Mouse (Mus musculus): Measurements from ENCODE around the gene Myo1g. TPM values are rescaled to one million over a fixed set of nuclear protein-coding genes. Genes with fewer than 3 reads are reported as not detected.

Myo1g gene
- polyA plus RNA-seq, 1 experiment from 2014 or later, result 0.53 TPM

- no peak overlapping the region for H3K27ac ChIP-seq (ENCODE audit: low read length)
- no peaks in the 10 kb centered on the region for H3K9me3 ChIP-seq (replicated peaks; ENCODE audit: control insufficient read depth, low read length, poor library complexity, severe bottlenecking)
- no peaks in the 10 kb centered on the region for H3K4me1 ChIP-seq (ENCODE audit: control insufficient read depth, insufficient read depth, low read length)
- no peaks in the 10 kb centered on the region for H3K36me3 ChIP-seq (ENCODE audit: control insufficient read depth, insufficient read depth, low read length)
- 80% methylated on average over 6 of the region's 6 CpGs for WGBS
- H3K4me2 ChIP-seq (ENCODE audit: low read length), result no peak overlapping the region
- no peak overlapping the region for H3K9ac ChIP-seq (ENCODE audit: low read depth, low read length)
- no peak for ATAC-seq
- H3K4me3 ChIP-seq (ENCODE audit: low read depth, low read length), result no peak overlapping the region
- H3K27me3 ChIP-seq (ENCODE audit: control insufficient read depth, insufficient read depth, low read depth, low read length), result no peaks in the 10 kb centered on the region
Observed at GRCm38 (mm10) chr11:6504689-6505088, 16.1 kb downstream of the Myo1g start.

DNA sequence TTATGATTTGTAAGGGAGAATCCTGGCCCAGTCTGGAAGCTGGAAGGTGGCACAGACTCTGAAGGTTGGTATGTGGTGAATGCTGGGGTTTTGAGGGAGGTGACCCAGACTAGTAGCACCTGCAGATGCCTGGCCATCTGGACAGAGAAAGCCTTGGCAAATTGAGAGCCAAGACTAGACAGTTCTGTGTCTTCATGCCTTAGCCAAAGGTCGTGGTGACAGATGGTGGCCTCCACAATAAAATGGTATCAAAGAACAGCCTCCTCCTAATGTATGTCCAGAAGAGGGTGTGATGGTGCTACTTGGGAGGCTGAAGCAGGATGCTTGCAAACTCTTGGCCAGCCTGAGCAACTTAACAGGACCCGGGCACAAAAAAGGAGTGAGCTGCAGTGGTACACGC, 16.5 kb downstream of the Myo1g start:
- H3K36me3 ChIP-seq (ENCODE audit: control insufficient read depth, insufficient read depth, low read length), result no peaks in the 10 kb centered on the region
- H3K4me3 ChIP-seq (ENCODE audit: low read depth, low read length), result no peak overlapping the region
- H3K9me3 ChIP-seq (replicated peaks; ENCODE audit: control insufficient read depth, low read length, poor library complexity, severe bottlenecking), result no peaks in the 10 kb centered on the region
- H3K4me1 ChIP-seq (ENCODE audit: control insufficient read depth, insufficient read depth, low read length), result no peaks in the 10 kb centered on the region
- H3K9ac ChIP-seq (ENCODE audit: low read depth, low read length), result no peak overlapping the region
- no peak for ATAC-seq
- no peaks in the 10 kb centered on the region for H3K27me3 ChIP-seq (ENCODE audit: control insufficient read depth, insufficient read depth, low read depth, low read length)
- H3K4me2 ChIP-seq (ENCODE audit: low read length), result no peak overlapping the region
- H3K27ac ChIP-seq (ENCODE audit: low read length), result no peak overlapping the region
- 86% methylated on average over 3 of the region's 3 CpGs for WGBS

- H3K4me2 ChIP-seq (ENCODE audit: low read length), result no peak overlapping the region
- no peaks in the 10 kb centered on the region for H3K4me1 ChIP-seq (ENCODE audit: control insufficient read depth, insufficient read depth, low read length)
- WGBS, result 94% methylated on average over 2 of the region's 2 CpGs
- H3K9me3 ChIP-seq (replicated peaks; ENCODE audit: control insufficient read depth, low read length, poor library complexity, severe bottlenecking), result no peaks in the 10 kb centered on the region
- H3K36me3 ChIP-seq (ENCODE audit: control insufficient read depth, insufficient read depth, low read length), result no peaks in the 10 kb centered on the region
- H3K27ac ChIP-seq (ENCODE audit: low read length), result no peak overlapping the region
- no peak for ATAC-seq
- no peak overlapping the region for H3K4me3 ChIP-seq (ENCODE audit: low read depth, low read length)
- H3K27me3 ChIP-seq (ENCODE audit: control insufficient read depth, insufficient read depth, low read depth, low read length), result no peaks in the 10 kb centered on the region
- H3K9ac ChIP-seq (ENCODE audit: low read depth, low read length), result no peak overlapping the region
Observed at GRCm38 (mm10) chr11:6502506-6502905, 18.3 kb downstream of the Myo1g start.

DNA sequence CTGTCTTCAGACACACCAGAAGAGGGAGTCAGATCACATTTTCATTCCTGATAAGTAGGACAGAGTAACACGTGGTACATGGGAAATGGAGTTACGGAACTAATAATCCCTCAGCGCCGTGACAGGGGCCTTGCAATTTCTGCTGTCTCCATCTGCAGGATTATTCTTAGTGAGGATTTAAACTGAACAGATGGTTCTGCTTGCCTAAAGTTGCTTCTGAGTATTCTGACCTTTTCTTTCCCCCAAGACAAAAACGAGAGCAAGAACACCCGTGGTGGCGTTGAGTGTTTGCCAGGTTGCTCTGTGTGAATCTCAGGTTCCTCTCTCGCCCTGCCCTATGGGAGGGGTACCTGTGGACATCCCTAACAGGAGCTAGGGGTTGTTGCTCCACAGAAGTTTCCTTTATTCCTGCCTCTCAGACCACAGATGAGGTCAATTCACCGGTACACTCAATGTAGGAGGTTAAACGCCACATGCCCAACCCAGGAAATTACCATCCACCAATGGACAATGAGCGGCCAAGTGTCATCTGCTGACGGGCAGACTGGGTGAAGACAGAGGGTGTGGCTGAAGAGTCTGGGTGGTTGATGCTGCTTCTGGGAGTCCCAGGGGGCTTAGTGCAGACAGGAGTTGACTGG, 23.3 kb downstream of the Myo1g start:
- Histone ChIP-seq H3K9ac (ENCODE audit: low read depth, low read length) (no peak overlapping the region), H3K27ac (ENCODE audit: low read length) (no peak overlapping the region), H3K4me3 (ENCODE audit: low read depth, low read length) (no peak overlapping the region), H3K4me1 (ENCODE audit: control insufficient read depth, insufficient read depth, low read length) (no peaks in the 10 kb centered on the region), H3K4me2 (ENCODE audit: low read length) (no peak overlapping the region), H3K9me3 (replicated peaks; ENCODE audit: control insufficient read depth, low read length, poor library complexity, severe bottlenecking) (no peaks in the 10 kb centered on the region), H3K36me3 (ENCODE audit: control insufficient read depth, insufficient read depth, low read length) (no peaks in the 10 kb centered on the region), H3K27me3 (ENCODE audit: control insufficient read depth, insufficient read depth, low read depth, low read length) (no peaks in the 10 kb centered on the region)
- ATAC-seq, result no peak
- 82% methylated on average over 12 of the region's 12 CpGs for WGBS

DNA sequence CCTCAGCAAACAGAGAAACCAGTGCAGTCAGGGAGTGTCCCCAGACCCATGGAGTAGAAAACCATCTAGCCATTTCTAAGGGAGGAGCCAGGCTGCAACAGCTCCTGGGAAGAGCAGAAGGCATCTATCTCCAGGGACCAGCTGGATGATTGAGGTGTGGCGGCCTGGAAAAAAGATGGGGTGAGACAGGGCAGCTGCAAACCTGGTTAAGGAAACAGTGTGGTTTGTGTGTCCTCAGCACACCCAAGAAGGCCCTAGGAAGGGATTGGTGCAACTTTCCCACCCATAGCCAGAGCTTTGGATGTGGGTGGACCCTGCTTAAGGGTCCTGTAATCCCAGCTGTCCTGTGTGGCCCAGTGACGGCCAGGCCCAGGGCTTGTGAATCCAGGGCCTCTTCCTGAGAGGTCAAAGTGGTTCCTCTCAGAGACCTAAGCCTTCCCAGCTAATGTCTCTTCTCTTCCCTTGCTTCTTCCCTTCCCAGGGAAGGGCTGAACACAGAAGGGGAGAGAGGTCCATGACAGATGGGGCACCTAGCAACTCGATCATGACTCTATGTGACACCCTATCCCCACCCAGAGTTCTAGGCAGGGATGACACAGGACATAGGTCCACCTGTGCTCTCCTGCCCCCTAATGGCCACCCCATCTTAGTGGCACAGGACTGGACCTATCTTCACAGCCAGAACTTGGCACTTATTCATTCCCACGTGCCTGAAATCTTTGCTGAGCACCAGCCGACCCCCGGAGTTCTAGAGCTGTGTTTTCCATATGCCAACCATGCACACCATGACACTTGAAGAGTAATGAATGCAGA, 30.9 kb downstream of the Myo1g start:
- no peaks in the 10 kb centered on the region for H3K27me3 ChIP-seq (ENCODE audit: control insufficient read depth, insufficient read depth, low read depth, low read length)
- no peaks in the 10 kb centered on the region for H3K4me1 ChIP-seq (ENCODE audit: control insufficient read depth, insufficient read depth, low read length)
- 66% methylated on average over 6 of the region's 6 CpGs for WGBS
- H3K36me3 ChIP-seq (ENCODE audit: control insufficient read depth, insufficient read depth, low read length), result no peaks in the 10 kb centered on the region
- no peak overlapping the region for H3K4me3 ChIP-seq (ENCODE audit: low read depth, low read length)
- no peak overlapping the region for H3K4me2 ChIP-seq (ENCODE audit: low read length)
- no peak overlapping the region for H3K27ac ChIP-seq (ENCODE audit: low read length)
- no peaks in the 10 kb centered on the region for H3K9me3 ChIP-seq (replicated peaks; ENCODE audit: control insufficient read depth, low read length, poor library complexity, severe bottlenecking)
- ATAC-seq, result no peak
- H3K9ac ChIP-seq (ENCODE audit: low read depth, low read length), result no peak overlapping the region

DNA sequence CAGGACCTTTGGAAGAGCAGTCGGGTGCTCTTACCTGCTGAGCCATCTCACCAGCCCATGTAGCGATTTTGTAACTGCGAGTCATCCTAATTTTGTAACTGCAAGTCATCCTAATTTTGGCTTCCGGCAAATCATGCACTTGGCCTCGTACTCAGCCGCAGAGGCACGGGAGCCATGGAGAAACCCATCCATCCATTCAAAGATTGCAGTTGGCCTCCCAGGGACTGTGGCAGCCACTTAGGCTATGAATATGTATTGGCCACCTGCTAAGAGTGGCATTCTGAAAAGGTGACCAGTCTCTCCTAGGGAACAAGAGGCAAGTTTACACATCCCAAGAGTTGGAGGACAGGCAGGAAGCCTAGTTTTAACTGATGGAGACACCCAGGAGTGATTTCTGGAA, 31.5 kb downstream of the Myo1g start:
- Histone ChIP-seq H3K27ac (ENCODE audit: low read length) (no peak overlapping the region), H3K27me3 (ENCODE audit: control insufficient read depth, insufficient read depth, low read depth, low read length) (no peaks in the 10 kb centered on the region), H3K4me3 (ENCODE audit: low read depth, low read length) (no peak overlapping the region), H3K9ac (ENCODE audit: low read depth, low read length) (no peak overlapping the region), H3K36me3 (ENCODE audit: control insufficient read depth, insufficient read depth, low read length) (no peaks in the 10 kb centered on the region), H3K4me1 (ENCODE audit: control insufficient read depth, insufficient read depth, low read length) (no peaks in the 10 kb centered on the region), H3K9me3 (replicated peaks; ENCODE audit: control insufficient read depth, low read length, poor library complexity, severe bottlenecking) (no peaks in the 10 kb centered on the region), H3K4me2 (ENCODE audit: low read length) (no peak overlapping the region)
- WGBS, result 64% methylated on average over 7 of the region's 7 CpGs
- no peak for ATAC-seq

DNA sequence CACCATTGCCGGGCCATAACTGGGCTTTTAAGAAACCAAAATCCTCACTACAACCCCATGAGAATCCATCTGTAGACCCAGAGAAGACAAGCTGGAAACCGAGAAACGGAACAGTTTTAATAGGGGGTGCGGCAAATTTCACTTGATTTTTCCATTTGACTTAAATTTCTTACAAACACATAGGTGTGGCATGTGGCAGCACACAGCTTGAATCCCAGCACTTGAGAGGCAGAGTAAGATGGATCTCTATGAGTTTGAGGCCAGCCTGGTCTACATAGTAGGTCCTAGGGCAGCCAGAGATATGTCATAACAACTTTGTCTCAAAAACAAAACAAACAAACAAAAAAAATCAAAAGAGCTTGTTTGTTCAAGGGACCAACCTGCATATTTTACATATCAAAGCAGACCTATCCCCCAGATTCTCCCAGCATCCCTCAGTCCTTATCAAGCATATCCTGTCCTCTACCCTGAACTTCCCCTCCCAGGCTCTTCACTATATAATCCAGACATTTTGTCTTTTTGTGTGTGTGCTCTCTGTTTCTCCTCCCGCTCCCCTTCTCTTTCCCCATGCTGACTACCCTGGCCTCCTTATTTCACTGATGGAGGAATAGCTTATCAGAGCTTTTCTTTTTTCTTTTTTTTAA, 32.6 kb downstream of the Myo1g start:
- H3K36me3 ChIP-seq (ENCODE audit: control insufficient read depth, insufficient read depth, low read length), result no peaks in the 10 kb centered on the region
- H3K4me2 ChIP-seq (ENCODE audit: low read length), result no peak overlapping the region
- H3K9ac ChIP-seq (ENCODE audit: low read depth, low read length), result no peak overlapping the region
- no peaks in the 10 kb centered on the region for H3K27me3 ChIP-seq (ENCODE audit: control insufficient read depth, insufficient read depth, low read depth, low read length)
- no peaks in the 10 kb centered on the region for H3K4me1 ChIP-seq (ENCODE audit: control insufficient read depth, insufficient read depth, low read length)
- no peak overlapping the region for H3K4me3 ChIP-seq (ENCODE audit: low read depth, low read length)
- no peak for ATAC-seq
- no peaks in the 10 kb centered on the region for H3K9me3 ChIP-seq (replicated peaks; ENCODE audit: control insufficient read depth, low read length, poor library complexity, severe bottlenecking)
- WGBS, result 97% methylated on average over 5 of the region's 5 CpGs
- H3K27ac ChIP-seq (ENCODE audit: low read length), result no peak overlapping the region

DNA sequence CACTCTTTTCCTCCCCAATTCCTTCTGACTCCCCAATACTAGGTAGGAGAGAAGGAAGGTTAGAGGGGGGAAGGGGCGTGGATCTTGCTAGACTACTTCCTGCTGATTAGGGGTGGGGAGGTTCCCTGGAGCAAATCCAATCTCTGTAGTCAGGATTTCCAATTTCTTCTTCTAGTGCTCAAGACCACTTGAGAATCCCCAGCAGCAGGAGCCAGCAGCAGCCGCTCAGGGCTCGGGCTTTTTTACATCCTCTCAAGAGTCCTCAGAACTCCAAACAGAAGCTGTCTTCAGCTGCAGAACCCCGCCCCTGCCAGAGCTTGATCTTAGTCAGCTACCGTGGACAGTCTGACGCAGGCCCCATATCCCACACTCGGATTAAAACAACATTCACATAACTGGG, 33.3 kb downstream of the Myo1g start:
- H3K4me2 ChIP-seq (ENCODE audit: low read length), result no peak overlapping the region
- ATAC-seq, result no peak
- no peak overlapping the region for H3K9ac ChIP-seq (ENCODE audit: low read depth, low read length)
- no peaks in the 10 kb centered on the region for H3K9me3 ChIP-seq (replicated peaks; ENCODE audit: control insufficient read depth, low read length, poor library complexity, severe bottlenecking)
- no peaks in the 10 kb centered on the region for H3K4me1 ChIP-seq (ENCODE audit: control insufficient read depth, insufficient read depth, low read length)
- no peaks in the 10 kb centered on the region for H3K36me3 ChIP-seq (ENCODE audit: control insufficient read depth, insufficient read depth, low read length)
- WGBS, result 55% methylated on average over 7 of the region's 7 CpGs
- no peak overlapping the region for H3K27ac ChIP-seq (ENCODE audit: low read length)
- H3K27me3 ChIP-seq (ENCODE audit: control insufficient read depth, insufficient read depth, low read depth, low read length), result no peaks in the 10 kb centered on the region
- no peak overlapping the region for H3K4me3 ChIP-seq (ENCODE audit: low read depth, low read length)

DNA sequence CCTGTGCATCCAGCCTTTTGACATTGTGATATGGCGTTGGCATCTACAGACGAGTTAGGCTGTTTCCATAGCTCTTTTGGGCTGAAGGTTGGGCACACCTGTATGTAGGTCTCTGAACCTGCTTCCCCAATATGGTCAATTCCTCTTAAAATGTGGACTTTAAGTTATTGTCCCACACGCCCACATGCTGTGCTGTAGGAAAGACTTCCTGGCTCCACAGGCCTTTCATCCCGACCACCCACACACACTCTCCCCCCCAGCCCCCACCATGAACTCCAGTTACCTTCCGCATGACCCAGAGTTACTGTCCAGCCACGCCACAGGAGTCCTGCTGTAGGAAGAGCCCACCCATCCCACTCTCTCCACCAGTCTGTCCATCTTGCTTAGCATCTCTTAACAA, 33.8 kb downstream of the Myo1g start:
- Histone ChIP-seq H3K9ac (ENCODE audit: low read depth, low read length) (no peak overlapping the region), H3K9me3 (replicated peaks; ENCODE audit: control insufficient read depth, low read length, poor library complexity, severe bottlenecking) (no peaks in the 10 kb centered on the region), H3K4me2 (ENCODE audit: low read length) (no peak overlapping the region), H3K4me1 (ENCODE audit: control insufficient read depth, insufficient read depth, low read length) (no peaks in the 10 kb centered on the region), H3K36me3 (ENCODE audit: control insufficient read depth, insufficient read depth, low read length) (no peaks in the 10 kb centered on the region), H3K27me3 (ENCODE audit: control insufficient read depth, insufficient read depth, low read depth, low read length) (no peaks in the 10 kb centered on the region), H3K27ac (ENCODE audit: low read length) (no peak overlapping the region), H3K4me3 (ENCODE audit: low read depth, low read length) (no peak overlapping the region)
- WGBS, result 76% methylated on average over 6 of the region's 6 CpGs
- no peak for ATAC-seq
